Mouse (Mus musculus): ENCODE measurements around the gene Cysrt1. TPM values are rescaled to one million over a fixed set of nuclear protein-coding genes. Genes with fewer than 3 reads are reported as not detected.

Gene Cysrt1
- not detected in 2 replicates for total RNA-seq (2015; ENCODE audit: low replicate concordance)
- not detected in 2 replicates for total RNA-seq (2017; ENCODE audit: low replicate concordance)

DNA sequence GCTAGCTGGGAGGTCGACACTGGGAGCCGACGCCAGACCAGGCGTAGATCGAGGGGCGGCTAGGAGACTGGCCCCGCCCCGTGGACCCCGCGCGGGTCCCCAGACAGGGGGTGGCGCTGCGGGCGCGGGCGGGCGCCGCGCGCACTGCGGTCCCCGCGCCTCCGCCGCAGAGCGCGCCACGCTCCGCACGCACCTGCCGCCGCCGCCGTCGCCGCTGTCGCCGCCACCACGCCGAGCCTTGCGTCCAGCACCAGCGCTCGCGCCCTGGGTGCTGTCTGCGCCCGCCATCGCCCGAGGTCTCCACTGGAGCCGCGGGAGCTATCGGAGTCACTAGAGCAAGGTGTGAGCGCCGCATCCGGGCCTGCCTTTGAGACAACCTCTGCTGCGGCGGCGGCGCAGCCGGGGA lies at the start of gene Cysrt1, which contains the start of gene Rnf208:
TSS of gene Cysrt1 (minus strand) at position 352 of the 406 bp plus-strand sequence.
TSS of gene Rnf208 (plus strand) at position 155 of the 406 bp plus-strand sequence.
- no peak for ATAC-seq (replicated peaks; ENCODE audit: low FRiP score, poor library complexity, severe bottlenecking)

- no peak for ATAC-seq (replicated peaks; ENCODE audit: low FRiP score, poor library complexity, severe bottlenecking)
Measured at GRCm38 (mm10) chr2:25291184-25292053, 49.2 kb upstream of the Cysrt1 start.

GRCm38 (mm10) chr2:25290816-25291130 lies 48.5 kb upstream of the Cysrt1 start:
- ATAC-seq (replicated peaks; ENCODE audit: low FRiP score, poor library complexity, severe bottlenecking): no peak

GRCm38 (mm10) chr2:25290101-25290815 lies 48.0 kb upstream of the Cysrt1 start:
- ATAC-seq (replicated peaks; ENCODE audit: low FRiP score, poor library complexity, severe bottlenecking): no peak

GRCm38 (mm10) chr2:25289651-25290050 lies 47.4 kb upstream of the Cysrt1 start, which contains the start of gene Lrrc26:
TSS of gene Lrrc26 (plus strand) at chr2:25289915.
- ATAC-seq (replicated peaks; ENCODE audit: low FRiP score, poor library complexity, severe bottlenecking): no peak

GRCm38 (mm10) chr2:25288734-25289345 lies 46.6 kb upstream of the Cysrt1 start:
- no peak for ATAC-seq (replicated peaks; ENCODE audit: low FRiP score, poor library complexity, severe bottlenecking)

- no peak for ATAC-seq (replicated peaks; ENCODE audit: low FRiP score, poor library complexity, severe bottlenecking)
Measured at GRCm38 (mm10) chr2:25287927-25288649, 45.8 kb upstream of the Cysrt1 start, which contains the start of gene Tmem210. TSS of gene Tmem210 (plus strand) at chr2:25288145.

DNA sequence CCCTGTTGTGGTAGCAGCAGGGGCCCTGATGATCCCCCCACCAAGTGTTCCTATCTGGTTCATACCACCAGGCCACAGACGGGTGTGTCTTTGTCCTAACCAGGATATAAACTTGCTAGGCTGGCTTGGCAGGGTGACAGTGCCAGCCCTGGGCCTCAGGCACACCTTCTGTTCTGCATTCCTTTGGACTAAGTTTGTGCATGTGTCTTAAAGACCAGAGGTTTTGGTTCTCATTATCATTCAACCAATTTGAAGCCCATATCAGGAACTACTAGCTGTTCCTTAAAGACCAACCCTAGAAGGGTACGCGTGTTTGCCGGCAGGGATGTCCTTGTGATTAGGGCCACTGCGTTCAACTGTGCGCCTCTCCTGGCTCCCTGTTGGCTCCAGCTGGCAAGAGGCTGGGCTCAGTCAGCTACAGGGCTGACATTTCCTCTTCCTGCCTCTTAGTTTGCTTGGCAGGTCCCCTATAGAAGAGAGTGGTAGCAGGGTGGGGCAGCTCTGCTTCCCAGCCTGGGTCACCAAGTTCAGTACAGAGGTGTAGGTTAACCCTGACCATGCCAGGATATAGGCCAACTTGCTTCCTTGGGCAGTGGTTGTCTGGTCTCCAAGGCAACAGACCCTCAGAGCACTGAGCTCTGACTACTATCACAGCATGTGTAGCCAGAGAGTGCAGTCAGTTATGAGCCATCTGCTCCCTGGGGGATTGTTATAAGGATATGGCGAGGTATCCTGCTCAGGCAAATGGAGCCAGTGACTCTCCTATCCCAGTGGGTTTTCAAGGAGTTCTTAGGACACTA lies 44.8 kb upstream of the Cysrt1 start:
- no peak for ATAC-seq (replicated peaks; ENCODE audit: low FRiP score, poor library complexity, severe bottlenecking)

GRCm38 (mm10) chr2:25286314-25286713 lies 44.1 kb upstream of the Cysrt1 start:
- no peak for ATAC-seq (replicated peaks; ENCODE audit: low FRiP score, poor library complexity, severe bottlenecking)

DNA sequence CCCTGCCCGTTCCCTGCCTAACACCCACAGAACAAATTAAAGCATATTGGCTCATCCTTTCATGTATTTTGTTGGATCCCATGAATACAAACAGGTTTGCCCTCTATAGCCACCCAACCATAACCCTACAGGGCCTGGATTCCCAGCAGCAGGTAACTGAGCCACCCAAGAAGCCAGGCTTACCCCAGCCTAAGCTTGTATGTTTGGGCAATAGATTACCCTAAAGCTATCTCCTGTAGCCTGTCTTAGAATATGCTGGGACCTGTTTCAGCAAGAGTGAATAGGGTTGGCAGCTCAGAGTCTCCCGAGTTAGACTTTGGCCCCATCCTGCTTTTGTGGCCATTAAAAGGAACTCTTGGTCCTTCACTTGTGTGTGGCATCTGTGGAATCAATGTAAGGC lies 43.3 kb upstream of the Cysrt1 start:
- no peak for ATAC-seq (replicated peaks; ENCODE audit: low FRiP score, poor library complexity, severe bottlenecking)

GRCm38 (mm10) chr2:25278928-25279882 lies 37.0 kb upstream of the Cysrt1 start:
- ATAC-seq (replicated peaks; ENCODE audit: low FRiP score, poor library complexity, severe bottlenecking): peak; percentile 84

- 0 out of 2 replicates have a peak, but pooled peaks have one; percentile 3 for ATAC-seq (replicated peaks; ENCODE audit: low FRiP score, poor library complexity, severe bottlenecking)
Measured at GRCm38 (mm10) chr2:25273010-25273409, 30.8 kb upstream of the Cysrt1 start.

- peak; percentile 21 for ATAC-seq (replicated peaks; ENCODE audit: low FRiP score, poor library complexity, severe bottlenecking)
Measured at GRCm38 (mm10) chr2:25272515-25272914, 30.3 kb upstream of the Cysrt1 start.

GRCm38 (mm10) chr2:25271827-25272511 lies 29.7 kb upstream of the Cysrt1 start, which contains the start of the genes Ssna1 and Anapc2:
TSS of gene Ssna1 (minus strand) at chr2:25272438.
TSS of gene Anapc2 (plus strand) at chr2:25272478.
- ATAC-seq (replicated peaks; ENCODE audit: low FRiP score, poor library complexity, severe bottlenecking): peak; percentile 90

DNA sequence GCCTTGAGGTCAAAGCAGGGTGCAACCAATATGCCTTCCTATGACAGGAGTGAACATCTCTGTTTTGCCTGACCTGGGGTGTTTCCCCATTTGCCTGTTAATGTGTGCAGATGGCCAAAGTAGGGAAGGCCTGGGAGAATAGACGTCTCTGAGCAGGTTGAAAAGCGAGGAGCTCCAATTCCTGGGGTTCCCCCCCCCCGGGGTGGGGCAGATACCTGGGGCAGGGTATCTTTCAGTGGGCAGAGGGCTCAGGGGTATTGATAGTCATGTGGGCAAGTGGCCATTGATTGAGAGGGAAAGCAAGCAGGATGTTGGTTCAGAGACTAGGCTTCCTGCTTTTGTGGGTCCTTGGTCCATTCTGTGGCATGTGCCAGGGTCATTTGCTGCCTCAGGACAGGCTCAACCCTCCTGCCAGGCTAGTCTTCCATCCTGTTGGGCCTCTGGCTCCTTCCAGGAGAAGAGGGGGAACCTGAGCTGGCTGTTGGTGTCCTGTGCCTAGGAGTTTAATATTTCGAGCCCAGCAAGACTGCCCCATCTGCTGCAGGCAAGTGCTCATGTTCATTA lies 25.6 kb upstream of the Cysrt1 start:
- no peak for ATAC-seq (replicated peaks; ENCODE audit: low FRiP score, poor library complexity, severe bottlenecking)

DNA sequence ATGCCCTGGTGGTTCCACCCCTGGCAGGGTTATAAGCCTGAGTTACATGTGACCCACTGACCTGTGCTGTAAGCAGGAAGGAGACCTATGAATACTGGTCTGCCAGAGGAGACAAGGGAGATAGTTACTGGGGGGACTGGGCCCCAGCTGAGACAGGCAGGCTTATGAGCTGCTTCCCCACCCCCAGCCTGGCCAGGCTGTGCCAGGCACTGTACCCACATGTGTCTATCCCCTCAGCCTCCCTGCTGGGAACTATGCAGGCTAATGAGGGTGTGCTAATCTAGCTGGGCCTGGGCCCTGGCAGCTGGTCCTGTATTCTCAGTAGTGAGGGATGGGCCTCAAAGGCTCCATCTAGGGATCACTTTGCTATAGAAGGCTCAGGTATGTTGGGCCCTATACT lies 25.0 kb upstream of the Cysrt1 start:
- no peak for ATAC-seq (replicated peaks; ENCODE audit: low FRiP score, poor library complexity, severe bottlenecking)

DNA sequence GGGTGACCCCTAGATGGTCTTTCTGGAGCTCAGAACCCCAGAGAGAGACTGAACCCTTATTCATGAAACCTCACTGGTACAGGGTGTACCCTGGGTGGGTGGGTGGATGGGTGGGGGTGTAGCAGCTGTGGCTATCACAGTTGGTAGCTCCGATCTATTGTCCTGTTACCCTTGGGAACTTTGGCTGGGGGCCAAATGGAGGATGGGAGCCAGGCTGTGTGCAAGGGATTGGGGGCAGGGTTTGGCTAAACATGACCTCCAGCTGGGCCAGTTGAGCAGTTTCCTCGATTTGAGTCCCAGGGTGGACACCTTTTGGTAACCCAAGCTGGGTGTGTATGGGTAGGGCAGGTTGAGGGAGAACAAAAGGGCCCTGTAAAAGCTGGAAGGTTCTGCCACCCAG lies 24.5 kb upstream of the Cysrt1 start:
- ATAC-seq (replicated peaks; ENCODE audit: low FRiP score, poor library complexity, severe bottlenecking): no peak
